In the genomic region with DNA sequence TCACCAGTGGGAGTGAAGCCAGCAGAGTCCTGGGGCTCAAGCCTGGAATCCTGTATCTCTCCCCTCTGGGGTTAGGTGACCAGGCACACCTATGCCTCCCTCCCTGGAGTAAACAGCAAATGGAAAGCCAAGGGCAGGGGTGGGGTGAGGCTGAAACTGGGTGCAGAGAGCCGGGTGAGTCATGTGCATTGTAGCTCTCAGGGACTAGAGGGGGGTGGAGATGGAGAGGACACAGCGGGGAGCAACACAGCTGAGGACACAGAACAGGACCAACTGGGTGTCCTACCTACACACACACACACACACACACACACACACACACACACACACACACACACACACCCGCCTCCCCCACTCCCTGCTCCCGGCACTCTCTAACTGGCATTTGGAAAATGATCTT, we compare ENCODE assay signal across 15 mouse cellular contexts. TPM values are rescaled to one million over a fixed set of nuclear protein-coding genes. Genes with fewer than 3 reads are reported as not detected.
DNase-seq lines count a peak whose midpoint lies in the region; ATAC-seq lines count a peak whose summit lies in the region.
"Had no signal": no experiment of that assay in that cellular context is flagged by ENCODE, and none has a peak within 500 bp of the region (broad histone marks: within the 10 kb centered on the region; RNA-seq: fewer than 3 reads in every experiment).

No protein-coding gene starts in this region.

- 53% methylated on average over 4 of the region's 4 CpGs for WGBS in intestine, embryonic 16.5 days
- WGBS in stomach, embryonic 14.5 days, result 59% methylated on average over 4 of the region's 4 CpGs

- H3K9ac ChIP-seq in intestine, embryonic 16.5 days (ENCODE audit: low read depth, low read length), result peak overlapping the region; percentile 48
- no peak overlapping the region for H3K9ac ChIP-seq in stomach, embryonic 14.5 days (replicated peaks; ENCODE audit: low read depth, low read length)
- H3K9ac ChIP-seq: limb, embryonic 15.5 days; midbrain, embryonic 12.5 days; neural tube, embryonic 12.5 days had no signal

- no peaks in the 10 kb centered on the region for H3K9me3 ChIP-seq in intestine, embryonic 16.5 days (ENCODE audit: control insufficient read depth, low read length)
- no peaks in the 10 kb centered on the region for H3K9me3 ChIP-seq in stomach, embryonic 14.5 days (ENCODE audit: control insufficient read depth, low read depth, low read length)
- H3K9me3 ChIP-seq: limb, embryonic 15.5 days; midbrain, embryonic 12.5 days; neural tube, embryonic 12.5 days had no signal

- H3K27ac ChIP-seq in intestine, embryonic 16.5 days (ENCODE audit: low read length), result peak overlapping the region; percentile 88
- peak overlapping the region; percentile 70; the same call in 1 of the 2 replicates for H3K27ac ChIP-seq in stomach, embryonic 14.5 days (ENCODE audit: low read length)
- H3K27ac ChIP-seq: gastrocnemius, adult 2 months; limb, embryonic 15.5 days; midbrain, embryonic 12.5 days; neural tube, embryonic 12.5 days had no signal

- ATAC-seq in intestine, embryonic 16.5 days, result peak; percentile 75
- ATAC-seq in stomach, embryonic 14.5 days (ENCODE audit: insufficient number of reproducible peaks, insufficient read depth, low FRiP score, low read depth), result peak; percentile 82

- H3K4me1 ChIP-seq in intestine, embryonic 16.5 days (ENCODE audit: control insufficient read depth, insufficient read depth, low read length), result peaks cover 33% of the 10 kb centered on the region
- H3K4me1 ChIP-seq in stomach, embryonic 14.5 days (ENCODE audit: control insufficient read depth, insufficient read depth, low read length), result 0 out of 2 replicates have a peak, but pooled peaks cover 5% of the 10 kb centered on the region
- H3K4me1 ChIP-seq: neural tube, embryonic 12.5 days had no signal

- no peaks in the 10 kb centered on the region for H3K36me3 ChIP-seq in intestine, embryonic 16.5 days (ENCODE audit: control insufficient read depth, insufficient read depth, low read length)
- H3K36me3 ChIP-seq in stomach, embryonic 14.5 days (ENCODE audit: control insufficient read depth, insufficient read depth, low read length), result no peaks in the 10 kb centered on the region
- H3K36me3 ChIP-seq: limb, embryonic 15.5 days; midbrain, embryonic 12.5 days; neural tube, embryonic 12.5 days had no signal

- no peak overlapping the region for H3K4me3 ChIP-seq in intestine, embryonic 16.5 days (ENCODE audit: low read length)
- no peak overlapping the region for H3K4me3 ChIP-seq in stomach, embryonic 14.5 days (ENCODE audit: low read depth, low read length)
- H3K4me3 ChIP-seq: gastrocnemius, adult 2 months; limb, embryonic 15.5 days; midbrain, embryonic 12.5 days; neural tube, embryonic 12.5 days had no signal

- peak overlapping the region; percentile 26; the same call in 1 of the 2 replicates for H3K4me2 ChIP-seq in intestine, embryonic 16.5 days (ENCODE audit: low read depth, low read length)
- no peak overlapping the region for H3K4me2 ChIP-seq in stomach, embryonic 14.5 days (replicated peaks; ENCODE audit: low read depth, low read length)
- H3K4me2 ChIP-seq: limb, embryonic 15.5 days; midbrain, embryonic 12.5 days; neural tube, embryonic 12.5 days had no signal

- DNase-seq in lung, adult 18-20 months, result peak; percentile 58 to 73
- DNase-seq in lung, postnatal 4 days, result no peak
- DNase-seq in adrenal gland, adult 2 months, result peak; percentile 77
- no peak for DNase-seq in cerebellum, postnatal 25 days
- no peak for DNase-seq in spleen, adult 12 weeks (ENCODE audit: low spot score)
- DNase-seq: gastrocnemius, adult 2 months; kidney, adult 8-10 months; layer of hippocampus, postnatal 36 days had no signal

- H3K27me3 ChIP-seq in intestine, embryonic 16.5 days (replicated peaks; ENCODE audit: control insufficient read depth, insufficient read depth, low read length), result no peaks in the 10 kb centered on the region
- no peaks in the 10 kb centered on the region for H3K27me3 ChIP-seq in stomach, embryonic 14.5 days (ENCODE audit: control insufficient read depth, insufficient read depth, low read length)
- H3K27me3 ChIP-seq: limb, embryonic 15.5 days; midbrain, embryonic 12.5 days; neural tube, embryonic 12.5 days had no signal

RNA-seq across cellular contexts. Expression of a gene that starts 16.0 kb away (rescaled TPM):
- total RNA-seq in adrenal gland, adult 2 months (2021), result 1 to 10 TPM in 1 of 2 experiments, under 1 TPM in 1; 0.61 to 2.2 TPM
- polyA plus RNA-seq in adrenal gland, adult 2 months (2012; rRNA removed), result 2.3 and 3.0 TPM in 2 replicates
- 0.71 and 0.77 TPM in 2 replicates for polyA plus RNA-seq in intestine, embryonic 16.5 days (2015; fragmentation: Nextera tagmentation; extraction: Ambion mirVana)
- 0.69 and 0.71 TPM in 2 replicates for polyA plus RNA-seq in stomach, embryonic 14.5 days (2014; fragmentation: Nextera tagmentation; extraction: Ambion mirVana)
- total RNA-seq: common myeloid progenitor, adult 5-6 weeks had no signal
- polyA plus RNA-seq: heart, embryonic 16.5 days; limb, embryonic 15.5 days; midbrain, embryonic 12.5 days had no signal

RNA-seq across cellular contexts. Expression of a gene that starts 36.8 kb away (rescaled TPM):
- total RNA-seq in adrenal gland, adult 2 months (2021), result 10 to 100 TPM; 59.4 to 62.2 TPM
- 41.5 and 43.2 TPM in 2 replicates for polyA plus RNA-seq in adrenal gland, adult 2 months (2012; rRNA removed)
- 21.4 and 56.5 TPM in 2 replicates for polyA plus RNA-seq in intestine, embryonic 16.5 days (2015; fragmentation: Nextera tagmentation; extraction: Ambion mirVana)
- polyA plus RNA-seq in stomach, embryonic 14.5 days (2014; fragmentation: Nextera tagmentation; extraction: Ambion mirVana), result 55.5 and 57.4 TPM in 2 replicates

RNA-seq across cellular contexts. Expression of a gene that starts 50.9 kb away (rescaled TPM):
- total RNA-seq in adrenal gland, adult 2 months (2021), result 1 to 10 TPM; 1.6 to 1.8 TPM
- 2.6 and 2.7 TPM in 2 replicates for polyA plus RNA-seq in adrenal gland, adult 2 months (2012; rRNA removed)
- 2.2 and 2.9 TPM in 2 replicates for polyA plus RNA-seq in intestine, embryonic 16.5 days (2015; fragmentation: Nextera tagmentation; extraction: Ambion mirVana)
- polyA plus RNA-seq in stomach, embryonic 14.5 days (2014; fragmentation: Nextera tagmentation; extraction: Ambion mirVana), result 1.1 and 1.2 TPM in 2 replicates
- total RNA-seq: layer of hippocampus, postnatal 36 days had no signal

Comparison
In these comparisons a context has a peak if more than half of its experiments do, and no peak if none do; other contexts are left out.
1. DNase-seq: peak in lung, adult 18-20 months (2 of 2) and adrenal gland, adult 2 months (single experiment); none in lung, postnatal 4 days (0 of 2), cerebellum, postnatal 25 days (0 of 2) and spleen, adult 12 weeks (single experiment).